Mouse (Mus musculus): Measurements from ENCODE around the gene Acsbg2. TPM values are rescaled to one million over a fixed set of nuclear protein-coding genes. Genes with fewer than 3 reads are reported as not detected.
"Not testable (repeated sequence)": the region's sequence is repeated elsewhere in the genome, so short reads cannot be mapped to it uniquely, and the experiment has no call there.

Acsbg2 gene
- polyA plus RNA-seq (2014; fragmentation: Nextera tagmentation; extraction: Ambion mirVana), result not detected in 2 replicates

DNA sequence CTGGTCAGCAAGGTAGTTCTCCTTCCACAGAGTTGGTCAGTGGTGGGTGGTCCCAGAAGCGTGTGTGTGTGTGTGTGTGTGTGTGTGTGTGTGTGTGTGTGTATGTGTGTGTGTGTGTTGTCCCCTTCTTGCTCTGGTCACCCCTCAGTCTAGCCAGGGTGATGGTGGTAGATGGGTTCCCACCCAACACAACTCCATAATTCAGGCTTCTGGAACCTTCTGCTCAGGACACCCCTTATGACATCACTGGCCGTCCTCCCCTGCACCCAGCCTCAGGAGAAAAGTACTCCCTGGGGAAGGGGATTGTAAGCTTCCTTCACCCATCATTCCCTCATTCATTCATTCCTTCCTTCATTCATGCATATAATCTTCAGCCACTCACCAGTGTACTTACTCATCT lies at the start of gene Acsbg2:
Gene Acsbg2, minus strand, starts transcription at position 211 of the 400 bp plus-strand sequence.
- no peak within 1 kb of the TSS for H3K4me2 ChIP-seq (ENCODE audit: low read length)
- no peaks in the 10 kb centered on the region for H3K9me3 ChIP-seq (ENCODE audit: control insufficient read depth, low read length)
- no peaks in the 10 kb centered on the region for H3K27me3 ChIP-seq (ENCODE audit: control insufficient read depth, insufficient read depth, low read length)
- ATAC-seq (ENCODE audit: low FRiP score, low TSS enrichment) (no peak), DNase-seq (no peak)
- no peak within 1 kb of the TSS for H3K4me3 ChIP-seq (replicated peaks; ENCODE audit: low read depth, low read length)
- no peak within 1 kb of the TSS for H3K9ac ChIP-seq (replicated peaks; ENCODE audit: low read length)
- WGBS, result 91% methylated on average over 2 of the region's 2 CpGs
- H3K36me3 ChIP-seq (ENCODE audit: control insufficient read depth, insufficient read depth, low read length), result no peaks in the 10 kb centered on the region
- H3K4me1 ChIP-seq (ENCODE audit: control insufficient read depth, insufficient read depth, low read length), result no peaks in the 10 kb centered on the region
- no peak within 1 kb of the TSS for H3K27ac ChIP-seq (replicated peaks; ENCODE audit: low read depth, low read length)

DNA sequence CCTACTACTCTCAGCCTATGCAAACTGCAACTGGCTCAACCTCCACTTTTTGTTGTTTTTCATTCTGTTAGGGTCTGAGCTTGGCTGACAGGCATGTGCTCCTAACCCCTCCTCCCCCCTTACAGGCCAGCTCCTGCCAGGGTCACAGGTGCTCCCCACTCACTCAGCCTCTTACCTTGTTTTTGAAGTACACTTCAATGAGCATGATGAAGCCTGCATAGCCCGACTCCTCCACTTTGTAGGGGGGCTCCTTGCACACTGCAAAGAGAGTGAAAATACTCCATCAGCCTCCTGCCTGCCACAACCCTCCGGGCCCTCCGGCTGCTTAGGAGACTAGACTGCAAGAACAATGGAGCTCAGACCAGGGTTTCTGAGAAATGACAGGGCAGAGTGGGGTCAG lies 45.5 kb upstream of the Acsbg2 start:
- Histone ChIP-seq H3K9me3 (ENCODE audit: control insufficient read depth, low read length) (no peaks in the 10 kb centered on the region), H3K4me1 (ENCODE audit: control insufficient read depth, insufficient read depth, low read length) (no peaks in the 10 kb centered on the region), H3K9ac (replicated peaks; ENCODE audit: low read length) (no peak overlapping the region), H3K4me2 (ENCODE audit: low read length) (no peak overlapping the region), H3K27ac (replicated peaks; ENCODE audit: low read depth, low read length) (no peak overlapping the region), H3K4me3 (replicated peaks; ENCODE audit: low read depth, low read length) (no peak overlapping the region), H3K36me3 (ENCODE audit: control insufficient read depth, insufficient read depth, low read length) (peaks cover 74% of the 10 kb centered on the region), H3K27me3 (ENCODE audit: control insufficient read depth, insufficient read depth, low read length) (no peaks in the 10 kb centered on the region)
- ATAC-seq (ENCODE audit: low FRiP score, low TSS enrichment) (no peak), DNase-seq (no peak)
- 90% methylated on average over 3 of the region's 3 CpGs for WGBS

DNA sequence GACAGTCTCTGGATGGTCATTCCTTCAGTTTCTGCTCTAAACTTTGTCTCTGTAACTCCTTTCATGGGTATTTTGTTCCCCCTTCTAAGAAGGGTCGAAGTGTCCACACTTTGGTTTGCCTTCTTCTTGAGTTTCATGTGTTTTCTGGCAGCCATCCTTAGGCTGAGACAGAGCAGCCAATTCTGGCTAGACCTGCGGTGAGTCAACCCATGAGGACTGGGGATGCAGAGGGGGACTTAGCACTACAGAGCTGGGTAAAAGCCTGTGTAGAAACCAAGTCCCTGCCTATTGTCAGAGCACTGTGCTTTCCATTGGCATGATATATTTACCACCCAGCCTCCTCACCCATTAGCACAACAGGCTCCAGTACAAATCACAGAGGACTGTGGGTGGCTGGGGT lies 42.9 kb upstream of the Acsbg2 start:
- 96% methylated on average over 2 of the region's 2 CpGs for whole genome bisulfite sequencing
- Histone ChIP-seq H3K36me3 (ENCODE audit: control insufficient read depth, insufficient read depth, low read length) (peaks cover 80% of the 10 kb centered on the region), H3K9ac (replicated peaks; ENCODE audit: low read length) (no peak overlapping the region), H3K27ac (replicated peaks; ENCODE audit: low read depth, low read length) (no peak overlapping the region), H3K4me1 (ENCODE audit: control insufficient read depth, insufficient read depth, low read length) (no peaks in the 10 kb centered on the region), H3K9me3 (ENCODE audit: control insufficient read depth, low read length) (no peaks in the 10 kb centered on the region), H3K4me2 (ENCODE audit: low read length) (no peak overlapping the region), H3K27me3 (ENCODE audit: control insufficient read depth, insufficient read depth, low read length) (no peaks in the 10 kb centered on the region), H3K4me3 (replicated peaks; ENCODE audit: low read depth, low read length) (no peak overlapping the region)
- DNase-seq (no peak), ATAC-seq (ENCODE audit: low FRiP score, low TSS enrichment) (no peak)

DNA sequence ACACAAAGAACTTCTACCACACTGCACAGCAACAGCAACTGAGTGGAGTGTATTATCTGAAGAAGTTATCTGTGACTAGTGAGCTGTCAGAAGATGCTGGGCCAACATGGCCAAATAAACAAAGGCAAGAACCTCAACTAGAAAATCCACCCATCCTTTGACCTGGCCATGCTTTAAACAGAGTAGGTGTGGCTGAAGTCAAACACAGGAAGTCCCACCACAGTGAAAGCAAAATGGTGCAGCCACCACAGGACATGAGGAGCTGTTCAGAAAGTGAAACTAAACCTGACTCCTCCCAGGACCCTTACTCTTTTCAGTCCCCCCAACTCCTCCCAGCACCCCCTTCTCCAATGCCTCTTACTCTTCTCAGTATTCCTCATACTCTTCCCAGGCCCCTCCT lies 39.2 kb upstream of the Acsbg2 start:
- ATAC-seq (ENCODE audit: low FRiP score, low TSS enrichment) (no peak), DNase-seq (no peak)
- Histone ChIP-seq H3K36me3 (ENCODE audit: control insufficient read depth, insufficient read depth, low read length) (peaks cover 74% of the 10 kb centered on the region), H3K4me1 (ENCODE audit: control insufficient read depth, insufficient read depth, low read length) (no peaks in the 10 kb centered on the region), H3K9me3 (ENCODE audit: control insufficient read depth, low read length) (no peaks in the 10 kb centered on the region), H3K27me3 (ENCODE audit: control insufficient read depth, insufficient read depth, low read length) (no peaks in the 10 kb centered on the region), H3K4me3 (replicated peaks; ENCODE audit: low read depth, low read length) (no peak overlapping the region), H3K9ac (replicated peaks; ENCODE audit: low read length) (no peak overlapping the region), H3K4me2 (ENCODE audit: low read length) (no peak overlapping the region), H3K27ac (replicated peaks; ENCODE audit: low read depth, low read length) (no peak overlapping the region)

DNA sequence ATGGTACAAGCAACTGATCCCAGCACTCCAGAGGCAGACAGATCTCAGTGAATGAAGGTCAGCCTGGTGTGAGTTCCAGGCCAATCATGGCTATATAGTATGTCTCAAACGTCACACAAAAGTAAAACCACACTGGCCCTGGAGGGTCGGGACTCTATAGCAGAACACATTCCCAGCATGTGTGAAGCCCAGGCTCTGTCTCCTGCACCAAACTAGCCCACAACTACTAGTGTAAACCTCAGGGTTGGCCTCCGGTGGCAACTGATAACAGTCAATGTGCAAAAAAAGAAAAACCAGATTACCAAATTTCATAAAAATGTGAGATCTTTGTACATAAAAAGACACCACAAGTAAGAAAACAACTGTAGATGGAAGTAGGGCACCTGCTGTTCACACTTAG lies 38.8 kb upstream of the Acsbg2 start:
- DNase-seq (no peak), ATAC-seq (ENCODE audit: low FRiP score, low TSS enrichment) (no peak)
- Histone ChIP-seq H3K27me3 (ENCODE audit: control insufficient read depth, insufficient read depth, low read length) (no peaks in the 10 kb centered on the region), H3K4me2 (ENCODE audit: low read length) (no peak overlapping the region), H3K4me1 (ENCODE audit: control insufficient read depth, insufficient read depth, low read length) (no peaks in the 10 kb centered on the region), H3K36me3 (ENCODE audit: control insufficient read depth, insufficient read depth, low read length) (peaks cover 77% of the 10 kb centered on the region), H3K4me3 (replicated peaks; ENCODE audit: low read depth, low read length) (no peak overlapping the region), H3K9me3 (ENCODE audit: control insufficient read depth, low read length) (no peaks in the 10 kb centered on the region), H3K27ac (replicated peaks; ENCODE audit: low read depth, low read length) (no peak overlapping the region), H3K9ac (replicated peaks; ENCODE audit: low read length) (no peak overlapping the region)
- WGBS, result 96% methylated on average over 3 of the region's 3 CpGs

DNA sequence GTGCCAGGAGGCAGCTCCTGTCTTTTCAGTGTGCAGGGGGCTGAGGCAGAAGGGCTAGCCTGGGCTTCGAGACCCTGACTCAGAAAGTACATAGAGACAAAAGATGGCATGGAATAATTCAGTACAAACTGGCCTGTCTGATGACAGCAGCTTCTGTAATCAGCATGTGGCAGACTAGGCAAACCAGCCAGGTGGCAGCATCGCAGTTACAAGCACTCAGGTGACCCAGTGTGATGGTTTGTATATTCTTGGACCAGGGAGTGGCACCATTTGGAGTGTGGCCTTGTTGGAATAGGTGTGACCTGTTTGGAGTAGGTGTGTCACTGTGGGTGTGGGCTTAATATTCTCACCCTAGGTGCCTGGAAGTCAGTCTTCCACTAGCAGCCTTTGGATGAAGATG lies 35.5 kb upstream of the Acsbg2 start:
- H3K4me1 ChIP-seq (ENCODE audit: control insufficient read depth, insufficient read depth, low read length); H3K27ac ChIP-seq (replicated peaks; ENCODE audit: low read depth, low read length); H3K9me3 ChIP-seq (ENCODE audit: control insufficient read depth, low read length); H3K9ac ChIP-seq (replicated peaks; ENCODE audit: low read length); H3K27me3 ChIP-seq (ENCODE audit: control insufficient read depth, insufficient read depth, low read length); DNase-seq; ATAC-seq (ENCODE audit: low FRiP score, low TSS enrichment); H3K4me3 ChIP-seq (replicated peaks; ENCODE audit: low read depth, low read length); H3K4me2 ChIP-seq (ENCODE audit: low read length): not testable (repeated sequence)
- 87% methylated on average over 2 of the region's 2 CpGs for WGBS
- peaks cover 70% of the 10 kb centered on the region for H3K36me3 ChIP-seq (ENCODE audit: control insufficient read depth, insufficient read depth, low read length)

DNA sequence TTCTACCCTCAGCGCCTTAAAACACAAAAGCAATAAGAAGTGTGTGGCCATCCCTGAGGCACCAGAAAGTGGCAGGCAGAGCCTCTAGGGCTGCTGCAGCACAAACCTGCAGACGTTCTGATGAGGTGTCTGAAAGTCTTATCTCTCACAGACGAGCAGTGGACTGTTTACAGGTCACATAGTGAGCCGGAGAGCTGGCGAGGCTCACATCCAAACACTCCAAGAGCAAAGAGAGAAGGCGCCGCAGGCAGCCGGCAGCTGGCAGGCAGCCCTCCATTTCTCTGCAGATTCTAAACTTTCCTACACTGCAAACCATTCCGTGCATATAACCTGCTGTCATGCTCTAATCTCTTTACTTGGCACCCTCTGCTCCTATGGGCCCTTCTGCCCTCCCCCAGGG lies 33.6 kb upstream of the Acsbg2 start:
- Histone ChIP-seq H3K9me3 (ENCODE audit: control insufficient read depth, low read length) (no peaks in the 10 kb centered on the region), H3K4me1 (ENCODE audit: control insufficient read depth, insufficient read depth, low read length) (no peaks in the 10 kb centered on the region), H3K4me2 (ENCODE audit: low read length) (no peak overlapping the region), H3K4me3 (replicated peaks; ENCODE audit: low read depth, low read length) (no peak overlapping the region), H3K9ac (replicated peaks; ENCODE audit: low read length) (no peak overlapping the region), H3K27ac (replicated peaks; ENCODE audit: low read depth, low read length) (no peak overlapping the region), H3K36me3 (ENCODE audit: control insufficient read depth, insufficient read depth, low read length) (peaks cover 73% of the 10 kb centered on the region), H3K27me3 (ENCODE audit: control insufficient read depth, insufficient read depth, low read length) (no peaks in the 10 kb centered on the region)
- DNase-seq (no peak), ATAC-seq (ENCODE audit: low FRiP score, low TSS enrichment) (no peak)
- 87% methylated on average over 9 of the region's 9 CpGs for WGBS

DNA sequence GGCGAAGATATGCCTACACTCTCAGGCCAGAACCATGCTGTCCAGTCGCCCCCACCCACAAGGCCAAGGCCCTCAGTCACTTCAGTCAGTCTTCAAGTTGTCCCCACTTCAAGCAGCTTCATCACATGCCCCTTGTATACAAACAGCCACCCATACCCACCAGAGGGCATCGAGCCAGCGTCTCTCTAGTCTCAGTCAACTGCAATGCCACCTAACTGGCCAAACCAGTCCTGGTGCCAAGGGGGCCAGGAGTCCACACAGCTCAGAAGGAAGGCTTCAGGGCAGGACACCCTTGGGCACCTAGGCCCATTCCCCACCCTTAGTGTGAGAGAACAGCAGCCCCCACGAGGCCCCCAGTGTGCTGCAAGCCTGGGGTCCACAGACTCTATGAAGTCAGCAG lies 32.8 kb upstream of the Acsbg2 start:
- Histone ChIP-seq H3K27me3 (ENCODE audit: control insufficient read depth, insufficient read depth, low read length) (no peaks in the 10 kb centered on the region), H3K4me1 (ENCODE audit: control insufficient read depth, insufficient read depth, low read length) (no peaks in the 10 kb centered on the region), H3K36me3 (ENCODE audit: control insufficient read depth, insufficient read depth, low read length) (peaks cover 74% of the 10 kb centered on the region), H3K9me3 (ENCODE audit: control insufficient read depth, low read length) (no peaks in the 10 kb centered on the region), H3K27ac (replicated peaks; ENCODE audit: low read depth, low read length) (no peak overlapping the region), H3K9ac (replicated peaks; ENCODE audit: low read length) (no peak overlapping the region), H3K4me3 (replicated peaks; ENCODE audit: low read depth, low read length) (no peak overlapping the region), H3K4me2 (ENCODE audit: low read length) (no peak overlapping the region)
- no peak for DNase-seq
- ATAC-seq (ENCODE audit: low FRiP score, low TSS enrichment), result no peak
- 90% methylated on average over 5 of the region's 5 CpGs for WGBS

DNA sequence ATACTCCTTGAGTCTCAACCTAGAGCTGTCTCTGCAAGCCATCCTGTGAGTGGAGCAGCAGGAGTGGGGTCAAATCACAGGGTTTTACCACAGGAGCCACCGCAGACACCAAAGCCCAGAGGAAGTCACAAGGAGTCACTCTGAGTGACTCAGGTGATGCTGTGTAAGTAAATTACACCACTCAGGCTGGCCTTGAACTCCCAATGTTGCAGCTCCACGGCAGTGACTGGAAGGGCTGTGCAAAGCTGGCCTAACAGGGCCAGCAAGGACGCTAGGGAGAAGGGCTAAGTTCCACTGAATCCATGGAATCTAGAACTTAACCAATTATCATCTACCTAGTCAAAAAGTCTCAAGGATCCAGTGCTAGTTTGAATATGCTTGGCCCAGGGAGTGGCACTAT lies 31.9 kb upstream of the Acsbg2 start:
- no peaks in the 10 kb centered on the region for H3K9me3 ChIP-seq (ENCODE audit: control insufficient read depth, low read length)
- no peak overlapping the region for H3K9ac ChIP-seq (replicated peaks; ENCODE audit: low read length)
- WGBS, result 94% methylated on average over 3 of the region's 3 CpGs
- no peak overlapping the region for H3K4me3 ChIP-seq (replicated peaks; ENCODE audit: low read depth, low read length)
- no peaks in the 10 kb centered on the region for H3K27me3 ChIP-seq (ENCODE audit: control insufficient read depth, insufficient read depth, low read length)
- H3K4me2 ChIP-seq (ENCODE audit: low read length), result no peak overlapping the region
- peaks cover 74% of the 10 kb centered on the region for H3K36me3 ChIP-seq (ENCODE audit: control insufficient read depth, insufficient read depth, low read length)
- no peak for ATAC-seq (ENCODE audit: low FRiP score, low TSS enrichment)
- no peak overlapping the region for H3K27ac ChIP-seq (replicated peaks; ENCODE audit: low read depth, low read length)
- no peaks in the 10 kb centered on the region for H3K4me1 ChIP-seq (ENCODE audit: control insufficient read depth, insufficient read depth, low read length)
- DNase-seq, result no peak

Data from midbrain, embryonic 14.5 days (tissue).